Mouse (Mus musculus) embryonic fibroblast, embryonic 13.5 days (primary cell): ENCODE measurements around the gene Ube4b.

Experiments
- CTCF ChIP-seq: IDR thresholded peaks from 2 replicates; pipeline ENCODE4 v1.5.1; 2011; ENCODE audit warnings: mild to moderate bottlenecking, control low read depth, low read length, moderate library complexity, borderline replicate concordance; ENCODE audit not compliant: insufficient read depth
- POLR2A ChIP-seq: IDR thresholded peaks from 2 replicates; pipeline ENCODE4 v1.6.1; 2011; ENCODE audit warnings: low read depth, mild to moderate bottlenecking, control low read depth, low read length, moderate library complexity

- TF ChIP-seq POLR2A (no peak), CTCF (no peak)
Observed at GRCm38 (mm10) chr4:149444465-149444864, 17.9 kb upstream of the Ube4b start.
